15 mouse cellular contexts compared by ENCODE assay signal in the genomic region with DNA sequence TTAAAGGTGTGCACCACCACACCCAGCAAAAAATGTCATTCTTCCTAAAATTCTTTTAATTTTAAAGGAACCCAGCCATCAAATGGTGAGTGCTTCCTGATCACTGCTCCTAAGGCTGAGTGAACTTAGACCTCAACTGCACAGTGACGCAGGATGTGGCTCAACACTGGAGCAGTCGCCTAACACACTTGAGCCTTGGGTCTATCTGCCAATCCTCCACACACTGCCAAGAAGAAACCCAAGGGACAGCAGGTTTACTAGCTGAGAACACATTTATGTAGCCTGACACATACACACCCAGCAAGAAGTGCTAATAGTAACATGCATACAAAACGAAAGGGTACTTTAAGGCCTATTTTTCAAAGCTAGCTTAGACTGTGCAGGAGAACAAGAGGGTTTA.
"Had no signal": no experiment of that assay in that cellular context is flagged by ENCODE, and none has a peak within 500 bp of the region (broad histone marks: within the 10 kb centered on the region; RNA-seq: fewer than 3 reads in every experiment).

No protein-coding gene starts in this region.

- ATAC-seq: liver, embryonic 12.5 days had no signal

- H3K27ac ChIP-seq: limb, embryonic 15.5 days; liver, embryonic 12.5 days; lung, embryonic 15.5 days; midbrain, embryonic 10.5 days; neural tube, embryonic 15.5 days; stomach, postnatal 0 days had no signal

- H3K4me1 ChIP-seq: limb, embryonic 15.5 days; liver, embryonic 12.5 days; lung, embryonic 15.5 days; midbrain, embryonic 10.5 days; neural tube, embryonic 15.5 days had no signal

- H3K9ac ChIP-seq: limb, embryonic 15.5 days; liver, embryonic 12.5 days; lung, embryonic 15.5 days; neural tube, embryonic 15.5 days had no signal

- H3K4me2 ChIP-seq: limb, embryonic 15.5 days; liver, embryonic 12.5 days; lung, embryonic 15.5 days; neural tube, embryonic 15.5 days had no signal

- H3K27me3 ChIP-seq: limb, embryonic 15.5 days; liver, embryonic 12.5 days; lung, embryonic 15.5 days; neural tube, embryonic 15.5 days had no signal

- DNase-seq: kidney, postnatal 10 days; kidney, postnatal 4 days; left cerebral cortex, postnatal 4 days; lung, postnatal 4 days; midbrain, embryonic 14.5 days; right cerebral cortex, adult 18-20 months; right cerebral cortex, postnatal 25 days; thymus, postnatal 14 days had no signal

- H3K9me3 ChIP-seq: limb, embryonic 15.5 days; liver, embryonic 12.5 days; lung, embryonic 15.5 days; midbrain, embryonic 10.5 days; neural tube, embryonic 15.5 days had no signal

- H3K4me3 ChIP-seq: limb, embryonic 15.5 days; liver, embryonic 12.5 days; lung, embryonic 15.5 days; midbrain, embryonic 10.5 days; myocyte; neural tube, embryonic 15.5 days had no signal
